Mouse (Mus musculus) spleen, postnatal 0 days (tissue): ENCODE measurements around the gene Atp6v1e2. TPM values are rescaled to one million over a fixed set of nuclear protein-coding genes. Genes with fewer than 3 reads are reported as not detected.

Source experiments
- polyA plus RNA-seq: library from polyadenylated mRNA; unstranded; fragments of >200 nt; fragmentation: Nextera tagmentation; extraction: Ambion mirVana; gene quantifications from 2 replicates; pipeline ENCODE4 v1.2.1, GENCODE M21; 2015

The Atp6v1e2 gene
- not detected in 2 replicates for polyA plus RNA-seq

GRCm38 (mm10) chr17:86947840-86948796, at the start of gene Atp6v1e2:
Gene Atp6v1e2 (minus strand): TSS chr17:86947897.

GRCm38 (mm10) chr17:86962894-86963585, 15.3 kb upstream of the Atp6v1e2 start, which contains the start of gene Rhoq:
Gene Rhoq (plus strand): TSS chr17:86963082.

DNA sequence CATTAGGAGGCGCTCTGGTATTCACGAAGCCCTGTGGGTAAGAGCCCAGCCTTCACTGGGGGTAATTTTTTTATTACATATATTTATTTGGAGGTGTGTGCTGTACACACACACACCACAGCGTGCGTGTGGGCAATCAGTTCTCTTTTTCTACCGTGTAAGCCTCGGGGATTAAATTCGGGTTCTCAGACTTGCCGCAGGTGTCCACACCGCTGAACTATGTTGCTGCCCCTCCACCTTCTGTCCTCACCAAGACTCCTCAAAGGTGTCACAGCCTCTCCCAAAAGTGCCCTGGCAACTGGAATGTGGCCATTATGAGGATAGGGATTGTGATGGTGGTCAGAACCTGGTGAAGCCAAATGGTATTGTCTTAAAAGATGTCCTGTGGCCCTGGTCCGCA, 30.6 kb downstream of the Atp6v1e2 start, which contains the start of gene Tmem247:
Tmem247 (plus strand) TSS at position 301 of the 400 bp plus-strand sequence.

Other genes starting within 250 kb of the Atp6v1e2 start
- 8.8 and 10.0 TPM in 2 replicates for gene Epas1, start 194.2 kb downstream of the Atp6v1e2 start, polyA plus RNA-seq
- not detected in 2 replicates for gene Tmem247, start 30.5 kb downstream of the Atp6v1e2 start, polyA plus RNA-seq
- gene Rhoq, start 15.2 kb upstream of the Atp6v1e2 start, polyA plus RNA-seq: 3.0 and 4.1 TPM in 2 replicates
- 11.9 and 12.8 TPM in 2 replicates for gene Pigf, start 77.5 kb upstream of the Atp6v1e2 start, polyA plus RNA-seq
- 87.5 and 92.0 TPM in 2 replicates for gene Cript, start 77.7 kb upstream of the Atp6v1e2 start, polyA plus RNA-seq
- 3.0 and 4.4 TPM in 2 replicates for gene Socs5, start 159.8 kb upstream of the Atp6v1e2 start, polyA plus RNA-seq